Mouse (Mus musculus): Measurements from ENCODE around the gene Tmem40.

GRCm38 (mm10) chr6:115774501-115774921, 12.3 kb upstream of the Tmem40 start, which contains the start of gene Cand2:
- TF ChIP-seq TCF12 (IDR thresholded peaks at IDR 0.05; ENCODE audit: low read depth, low read length) = no peak
- TF ChIP-seq POLR2A (IDR thresholded peaks at IDR 0.05; ENCODE audit: low read depth, low read length) = peak; percentile 56
- TF ChIP-seq BHLHE40 (IDR thresholded peaks at IDR 0.05; ENCODE audit: low read depth, low read length) = no peak

Data from CH12.LX (cell line).